Mouse (Mus musculus) A20 (cell line): Measurements from ENCODE around the gene Rgl3.

Experiments used
- DNase-seq: peaks from one replicate; pipeline ENCODE4 v3.0.0-alpha.2; 2011; ENCODE audit warnings: low read depth, low spot score

Gene Rgl3

DNA sequence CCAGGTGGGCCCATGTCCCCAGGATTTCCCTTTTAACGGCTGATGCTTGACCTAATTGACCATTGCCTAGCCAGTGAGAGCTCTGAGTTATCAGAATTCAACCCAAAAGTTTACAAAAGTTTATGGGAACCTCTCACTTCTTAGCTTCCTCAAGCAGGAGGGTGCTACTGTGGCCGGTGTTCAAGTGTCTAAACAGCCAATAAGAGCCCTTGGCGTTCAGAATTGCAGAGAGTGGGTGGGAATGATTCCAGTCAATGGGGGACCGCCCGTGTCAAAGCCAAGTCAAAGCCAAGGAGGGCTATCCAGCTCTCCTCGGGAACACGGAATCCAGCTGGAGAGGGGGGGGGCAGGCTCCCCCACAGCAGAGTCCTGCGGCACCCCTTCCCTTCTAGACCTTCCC, 41.1 kb downstream of the Rgl3 start:
- no peak for DNase-seq

DNA sequence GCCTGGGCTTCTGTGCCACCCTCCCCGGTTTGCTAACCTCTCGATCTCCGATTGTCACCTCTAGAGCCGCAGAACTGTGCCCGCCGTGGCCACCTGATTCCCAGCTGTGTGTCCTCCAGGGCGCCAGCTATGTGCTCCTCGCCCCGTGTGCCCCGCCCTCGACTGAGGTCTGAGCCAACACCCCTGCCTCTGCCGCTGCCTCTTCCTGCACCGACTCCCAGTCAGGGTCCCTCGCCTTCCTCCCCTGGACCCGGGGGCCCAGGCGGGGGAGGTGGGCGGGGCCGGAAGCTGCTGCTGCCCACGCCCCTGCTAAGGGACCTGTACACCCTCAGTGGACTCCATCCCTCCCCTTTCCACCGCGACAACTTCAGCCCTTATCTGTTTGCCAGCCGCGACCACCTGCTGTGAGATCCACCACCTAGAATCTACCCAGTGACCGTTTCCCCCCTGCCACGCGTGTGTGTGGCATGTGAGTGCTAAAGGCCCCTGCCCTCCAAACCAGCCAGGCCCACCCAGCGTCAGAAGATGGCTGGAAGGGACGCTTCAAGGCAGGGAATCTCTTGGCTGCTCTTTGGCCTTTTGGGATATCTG, 41.6 kb downstream of the Rgl3 start:
- no peak for DNase-seq

DNA sequence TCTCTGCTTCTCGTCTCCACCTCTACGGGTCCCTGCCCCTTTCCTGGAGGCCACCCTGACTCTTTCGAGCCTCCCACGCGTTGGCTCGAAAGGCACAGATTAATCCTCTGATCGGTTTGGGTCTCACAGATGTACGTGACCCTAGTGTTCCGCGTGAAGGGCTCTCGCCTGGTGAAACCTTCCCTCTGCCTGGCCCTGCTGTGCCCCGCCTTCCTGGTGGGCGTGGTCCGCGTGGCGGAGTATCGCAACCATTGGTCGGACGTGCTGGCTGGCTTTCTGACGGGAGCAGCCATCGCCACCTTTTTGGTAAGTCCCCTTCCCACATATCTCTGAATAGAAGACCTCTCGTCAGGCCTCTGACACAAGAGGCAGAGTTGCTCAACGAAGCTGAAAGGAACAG, 45.0 kb downstream of the Rgl3 start:
- peak; percentile 73 for DNase-seq

DNA sequence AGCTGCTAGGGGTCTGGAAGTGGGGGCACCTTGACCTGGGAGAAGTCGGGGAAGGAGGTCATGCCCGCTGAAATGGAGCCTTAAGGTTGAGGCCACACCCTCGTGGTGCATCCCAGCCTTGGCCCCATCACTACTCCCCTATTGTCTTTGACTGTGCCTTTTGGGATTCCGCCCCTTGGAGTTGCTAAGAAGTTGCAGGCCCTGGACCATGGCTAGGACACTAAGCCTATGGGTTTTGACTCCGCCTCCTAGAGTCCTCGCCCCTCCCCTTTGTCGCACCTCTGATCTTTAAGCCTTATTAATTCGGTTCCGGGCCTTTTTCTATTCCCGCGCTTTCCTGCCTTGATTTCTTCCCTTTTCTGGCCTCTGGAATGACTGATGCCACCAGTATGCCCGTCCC, 45.6 kb downstream of the Rgl3 start:
- DNase-seq: no peak

DNA sequence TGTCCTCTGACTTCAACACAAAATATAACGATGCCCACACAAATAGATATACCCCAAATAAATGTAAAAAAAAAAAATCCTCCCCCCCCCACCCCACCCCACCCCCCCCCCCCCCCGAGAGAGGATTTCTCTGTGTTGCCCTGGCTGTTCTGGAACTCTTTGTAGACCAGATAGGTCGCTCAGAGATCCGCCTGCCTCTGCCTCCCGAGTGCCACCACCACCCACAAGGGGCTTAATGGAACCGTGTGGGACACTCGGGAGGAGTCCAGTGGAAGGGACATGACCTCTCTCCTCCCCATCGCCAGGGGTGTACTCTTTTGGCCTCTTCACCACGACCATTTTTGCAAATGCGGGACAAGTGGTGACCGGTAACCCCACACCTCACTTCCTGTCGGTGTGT, 46.2 kb downstream of the Rgl3 start:
- no peak for DNase-seq

DNA sequence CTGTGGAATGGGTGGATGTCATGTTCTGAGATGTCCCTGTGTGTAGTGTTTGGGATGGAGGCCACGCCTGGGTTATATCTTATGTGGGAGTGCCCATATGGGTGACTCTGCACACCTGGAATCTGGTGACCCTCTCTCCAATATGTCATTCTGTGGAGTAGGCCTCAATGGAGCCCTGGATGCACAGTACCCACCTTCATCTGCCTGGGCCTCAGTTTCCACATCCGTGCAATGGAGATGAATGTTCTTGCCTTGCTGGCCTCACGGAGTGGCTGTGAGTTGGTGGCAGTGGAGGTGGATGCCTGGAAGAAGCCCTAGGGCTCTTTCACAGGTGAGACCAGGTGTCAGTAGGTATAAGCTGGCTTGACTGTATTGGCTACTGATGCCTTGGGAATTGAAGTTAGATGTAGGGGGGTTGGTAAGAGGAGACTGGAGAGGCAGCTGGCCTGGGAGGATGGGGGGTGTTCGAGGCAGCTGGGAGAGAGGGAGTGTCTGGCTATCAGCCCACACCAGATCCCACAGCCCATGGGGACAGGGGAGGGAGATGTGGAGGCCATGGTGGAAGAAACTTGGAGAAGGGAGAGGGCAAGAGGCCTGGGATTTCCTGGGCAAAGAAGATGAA, 50.9 kb downstream of the Rgl3 start:
- no peak for DNase-seq

DNA sequence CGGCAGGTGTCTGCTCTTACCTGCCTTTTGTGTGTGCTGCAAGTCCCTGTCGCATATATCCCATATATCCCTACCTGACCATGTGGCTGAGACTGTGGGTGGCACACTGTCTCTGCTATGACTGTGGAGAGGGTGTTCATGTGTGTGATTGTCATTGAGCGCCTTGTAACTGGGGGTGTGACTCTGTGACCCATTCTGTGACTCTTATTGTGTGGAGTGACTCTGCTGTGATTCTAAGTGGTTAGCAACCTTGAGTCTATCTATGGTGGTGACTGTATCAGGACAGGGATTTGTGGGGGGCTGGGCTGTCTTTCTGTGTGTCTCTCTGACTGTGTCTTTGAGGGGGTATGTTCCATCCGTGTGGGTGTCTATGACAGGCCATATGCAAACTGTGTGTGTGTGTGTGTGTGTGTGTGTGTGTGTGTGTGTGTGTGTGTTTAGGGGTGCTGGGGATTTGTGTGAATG, 51.5 kb downstream of the Rgl3 start:
- DNase-seq: no peak

DNA sequence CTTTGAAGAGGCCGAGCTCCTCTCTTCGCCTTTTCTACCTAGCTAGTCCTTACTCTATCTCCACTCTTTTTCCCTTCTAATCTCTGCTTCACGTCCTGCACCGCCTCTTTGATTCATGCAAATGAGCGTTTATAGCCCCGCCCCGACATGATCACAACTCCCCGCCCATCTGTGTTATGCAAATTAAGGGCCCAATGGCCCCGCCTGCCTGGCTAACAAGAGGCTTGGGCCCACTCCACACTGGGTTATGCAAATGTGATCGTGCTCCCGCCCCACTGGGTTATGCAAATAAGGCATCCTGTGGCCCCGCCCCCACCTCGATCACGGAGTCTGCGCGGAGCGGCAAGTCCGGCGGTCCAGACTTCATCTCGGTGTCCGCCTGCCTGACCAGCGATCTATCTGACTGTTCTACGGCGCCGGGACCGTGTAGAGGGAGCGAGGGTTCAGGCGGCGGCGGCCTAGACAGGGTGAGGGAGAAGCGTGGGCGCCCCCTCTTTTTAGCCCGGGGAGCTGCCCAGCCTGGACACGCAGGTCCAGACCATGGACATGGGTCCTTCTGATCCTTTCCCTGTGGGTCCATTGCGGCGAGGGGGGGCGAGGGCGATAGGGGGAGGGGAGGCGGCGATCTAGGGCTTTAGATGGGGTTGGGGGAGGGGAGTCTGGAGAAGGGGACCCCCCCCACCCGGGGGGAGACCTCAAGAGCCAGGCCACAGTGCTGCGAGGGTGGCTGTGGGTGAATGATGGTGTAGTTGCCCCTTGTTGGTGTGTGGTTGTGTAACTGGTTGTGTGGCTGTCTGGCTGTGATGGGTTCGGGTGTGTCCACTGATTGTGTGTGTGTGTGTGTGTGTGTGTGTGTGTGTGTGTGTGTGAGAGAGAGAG, 52.3 kb downstream of the Rgl3 start, which contains the start of gene Plppr2:
TSS of gene Plppr2 (plus strand) at position 342 of the 879 bp plus-strand sequence.
- peak; percentile 89 for DNase-seq

DNA sequence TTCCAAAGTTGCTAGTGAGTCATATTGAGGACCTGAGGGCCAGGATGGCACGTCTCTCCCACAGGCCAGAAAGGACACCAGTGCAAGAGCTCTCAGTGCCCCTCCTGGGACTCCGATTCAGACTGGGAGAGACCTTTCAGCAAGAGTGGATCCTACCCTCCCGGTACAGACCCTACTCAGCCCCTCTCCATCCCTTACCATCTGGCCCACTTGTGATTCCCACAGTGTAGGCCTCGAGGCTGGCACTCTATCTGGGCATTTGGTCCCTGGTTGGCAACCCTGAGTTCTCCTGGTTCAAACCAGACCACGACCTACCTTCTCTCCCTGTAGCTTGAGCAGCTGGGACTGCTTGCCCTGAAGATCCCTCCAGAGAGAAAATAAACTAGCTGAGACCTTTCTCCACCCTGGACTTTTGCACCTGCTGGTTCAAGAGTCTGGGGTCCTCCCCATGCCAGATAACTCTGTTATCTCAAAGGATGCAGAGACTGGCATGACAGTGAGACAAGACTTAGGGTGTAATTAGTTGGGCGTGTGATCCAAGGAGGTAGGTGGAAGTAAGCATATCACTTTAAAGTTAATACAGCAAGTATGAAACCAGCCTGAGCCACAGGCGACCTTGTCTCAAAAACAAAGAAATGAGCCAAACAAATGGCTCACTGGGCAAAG, 53.6 kb downstream of the Rgl3 start:
- DNase-seq: no peak

DNA sequence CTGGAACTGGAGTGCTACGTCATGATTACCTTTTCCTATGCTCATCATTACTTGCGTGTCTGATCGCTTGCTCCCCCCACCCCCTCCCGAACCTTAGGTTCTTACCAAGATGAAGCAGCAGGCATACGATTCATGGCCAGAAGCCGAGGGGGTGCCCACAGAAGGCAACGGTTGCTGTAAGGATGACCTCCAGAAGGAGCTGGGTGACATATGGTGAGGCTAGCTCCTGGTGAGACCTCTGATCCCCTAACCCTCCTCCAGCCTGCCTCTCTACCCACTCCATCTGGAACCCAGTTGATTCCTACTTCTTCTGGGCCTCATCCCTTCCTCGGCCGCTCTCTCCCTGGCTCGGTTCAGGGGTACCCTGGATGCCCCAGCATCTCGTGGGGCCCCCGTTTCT, 55.2 kb downstream of the Rgl3 start:
- DNase-seq: no peak

DNA sequence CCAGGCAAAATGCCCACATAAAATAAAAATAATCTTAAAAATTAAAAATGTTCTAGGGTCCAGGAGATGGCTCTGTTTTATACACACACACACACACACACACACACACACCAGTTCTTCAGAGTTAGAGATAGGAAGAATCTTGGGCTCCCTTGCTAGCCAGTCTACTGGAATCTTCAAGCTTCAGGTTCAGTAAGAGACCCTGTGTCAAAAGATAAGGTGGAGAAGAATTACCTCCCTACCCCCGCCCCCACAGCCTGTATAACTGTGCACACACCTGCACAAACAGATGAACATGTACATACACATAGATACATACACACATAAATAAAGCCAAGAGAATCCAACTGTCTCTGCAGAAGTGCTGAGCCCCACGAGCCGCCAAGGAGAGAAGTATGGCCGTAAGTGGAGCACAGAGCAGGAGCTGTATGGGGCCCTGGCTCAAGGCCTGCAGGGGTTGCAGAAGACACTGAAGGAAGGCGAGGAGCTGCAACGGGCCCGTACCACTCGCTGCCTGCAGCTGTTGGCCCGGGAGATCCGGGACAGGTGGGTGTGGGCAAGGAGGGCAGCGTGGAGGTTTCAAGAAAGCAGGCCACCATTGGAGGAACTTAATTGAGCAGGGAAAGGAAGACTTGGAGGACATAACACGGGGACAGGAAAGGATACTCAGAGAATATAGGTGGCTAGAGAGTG, 56.7 kb downstream of the Rgl3 start:
- no peak for DNase-seq

DNA sequence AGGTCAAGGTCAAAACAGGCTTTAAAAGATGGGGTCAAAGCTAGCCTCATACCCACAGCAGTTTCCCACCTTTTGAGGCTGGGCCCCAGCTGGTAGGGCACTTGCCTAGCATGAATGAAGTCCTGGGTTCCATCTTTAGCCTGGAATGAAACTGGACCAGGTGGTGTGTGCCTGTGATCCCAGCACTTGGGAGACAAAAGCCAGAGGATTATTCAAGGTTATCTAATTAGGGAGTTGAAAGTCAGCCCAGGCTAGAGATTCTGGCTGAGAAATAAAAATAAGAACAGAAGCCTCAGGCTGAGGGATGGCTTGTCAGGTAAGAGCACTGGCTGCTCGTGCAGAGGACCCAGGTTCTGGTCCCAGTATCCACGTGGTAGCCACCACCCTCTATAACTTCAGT, 57.2 kb downstream of the Rgl3 start:
- DNase-seq: no peak

DNA sequence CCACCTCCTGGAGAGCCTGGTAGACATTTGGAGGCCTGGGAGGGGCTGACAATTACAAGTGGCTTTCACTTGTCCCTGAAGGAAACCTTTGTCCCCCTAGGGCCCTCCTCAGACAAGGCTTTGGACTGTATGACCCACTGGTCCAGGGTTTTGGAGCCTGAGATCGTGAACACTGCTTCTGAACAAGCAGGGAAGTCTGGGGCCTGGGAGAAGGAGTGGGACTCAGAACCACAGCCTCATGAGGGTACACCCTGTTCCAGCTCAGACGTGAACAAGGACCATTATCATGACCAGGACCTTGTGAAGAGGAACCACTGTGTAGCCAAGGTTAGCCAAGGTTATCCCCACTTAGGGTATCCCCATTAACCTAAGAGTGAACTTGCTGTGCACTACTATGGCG, 60.0 kb downstream of the Rgl3 start:
- no peak for DNase-seq

DNA sequence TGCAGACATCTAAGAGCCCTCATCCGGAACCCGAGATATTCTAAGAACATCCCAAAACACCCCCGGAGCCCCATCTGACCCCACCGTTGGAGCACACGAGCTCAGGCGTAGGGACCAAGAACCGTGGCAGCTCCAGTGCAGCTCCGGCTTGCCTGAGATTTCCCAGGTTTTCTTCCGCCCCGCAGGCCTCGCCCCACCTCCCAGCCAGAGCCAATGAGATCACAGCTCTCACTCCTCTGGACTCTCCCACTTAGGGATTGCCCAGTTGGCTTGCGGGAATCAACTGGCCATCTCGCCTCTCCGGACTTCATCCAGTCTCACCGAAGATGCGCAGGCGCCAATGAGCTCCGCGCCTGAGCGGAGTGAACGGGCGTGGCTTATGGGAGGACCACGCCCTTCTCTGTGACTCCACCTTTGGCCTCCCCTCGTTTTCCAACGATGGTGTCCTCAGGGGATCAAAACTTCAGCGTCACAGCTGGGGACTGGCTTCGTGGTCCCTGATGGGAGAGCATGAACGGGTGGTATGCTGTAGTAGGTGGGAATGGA, 62.0 kb downstream of the Rgl3 start, which contains the start of the genes Ccdc159 and Tmem205:
TSS of gene Ccdc159 (plus strand) at position 264 of the 546 bp plus-strand sequence.
TSS of gene Tmem205 (minus strand) at position 349 of the 546 bp plus-strand sequence.
- DNase-seq: peak; percentile 83

DNA sequence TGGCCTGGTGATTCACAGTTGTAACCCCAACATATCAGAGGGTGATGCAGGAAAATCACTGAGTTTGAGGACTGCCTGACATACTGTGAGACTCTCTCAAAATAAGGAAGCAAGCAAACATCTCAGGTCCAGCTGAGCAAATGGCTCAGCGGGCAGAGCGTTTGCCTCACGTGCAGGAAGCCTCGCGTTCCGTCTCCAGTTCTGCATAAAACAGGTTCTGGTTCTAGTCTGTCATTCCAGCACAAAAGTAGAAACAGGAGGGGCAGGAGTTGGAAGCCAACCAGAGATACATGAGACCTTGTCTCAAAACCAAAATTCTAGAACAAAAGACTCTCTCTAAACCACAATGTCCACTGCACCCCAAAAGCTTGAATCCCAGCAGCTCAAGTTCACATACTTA, 62.5 kb downstream of the Rgl3 start:
- peak; percentile 33 for DNase-seq

DNA sequence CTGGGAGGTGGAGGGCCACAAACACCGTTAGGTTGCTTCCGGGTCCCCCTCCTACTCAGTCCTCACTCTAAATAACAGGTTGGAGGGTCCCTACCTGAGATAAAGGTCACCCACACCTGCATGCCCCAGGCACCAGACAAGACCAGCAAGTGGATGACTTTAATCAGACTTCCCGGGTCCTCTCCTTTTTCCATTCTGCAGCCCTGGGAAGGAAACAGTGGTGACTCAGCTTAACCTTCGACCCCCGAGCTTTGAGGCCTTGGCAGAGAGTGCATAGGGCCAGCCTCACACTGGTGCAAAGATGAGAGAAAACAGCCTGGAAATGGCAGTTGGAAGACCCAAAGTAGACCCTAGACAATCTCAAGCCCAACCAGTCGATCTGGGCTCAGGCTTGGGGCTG, 63.1 kb downstream of the Rgl3 start:
- no peak for DNase-seq

DNA sequence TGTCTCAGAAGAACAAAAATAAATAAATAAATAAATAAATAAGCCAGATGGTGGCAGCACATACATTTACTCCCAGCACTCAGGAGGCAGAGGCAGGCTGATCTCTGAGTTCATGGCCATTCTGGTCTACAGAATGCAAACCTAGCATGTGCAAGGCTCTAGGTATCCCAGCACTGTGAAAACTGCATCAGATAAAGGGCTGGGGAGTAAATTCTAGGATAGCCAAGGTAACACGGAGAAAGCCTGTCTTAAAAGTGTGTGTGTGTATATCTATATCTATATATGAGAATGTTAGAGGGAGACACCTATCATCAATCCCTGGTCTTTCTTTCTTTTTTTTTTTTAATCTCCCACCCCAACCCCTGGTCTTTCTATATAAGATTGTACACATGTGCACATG, 63.7 kb downstream of the Rgl3 start:
- DNase-seq: no peak

DNA sequence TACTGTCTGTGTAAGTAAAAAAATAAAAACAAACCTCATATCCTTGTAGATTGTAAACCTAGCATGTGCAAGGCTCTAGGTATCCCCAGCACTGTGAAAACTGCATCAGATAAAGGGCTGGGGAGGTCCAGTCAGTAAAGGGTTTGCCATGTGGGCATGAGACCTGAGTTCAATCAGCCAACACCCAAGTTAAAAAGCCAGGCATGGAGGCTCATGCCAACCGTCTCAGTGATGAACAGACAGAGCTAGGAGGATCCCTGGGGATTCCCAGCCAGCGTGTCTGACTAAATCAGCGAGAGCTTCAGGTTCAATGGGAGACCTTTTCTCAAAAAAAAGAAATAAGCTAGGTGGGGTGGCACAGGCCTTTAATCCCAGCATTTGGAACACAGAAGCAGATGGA, 64.2 kb downstream of the Rgl3 start:
- DNase-seq: no peak

DNA sequence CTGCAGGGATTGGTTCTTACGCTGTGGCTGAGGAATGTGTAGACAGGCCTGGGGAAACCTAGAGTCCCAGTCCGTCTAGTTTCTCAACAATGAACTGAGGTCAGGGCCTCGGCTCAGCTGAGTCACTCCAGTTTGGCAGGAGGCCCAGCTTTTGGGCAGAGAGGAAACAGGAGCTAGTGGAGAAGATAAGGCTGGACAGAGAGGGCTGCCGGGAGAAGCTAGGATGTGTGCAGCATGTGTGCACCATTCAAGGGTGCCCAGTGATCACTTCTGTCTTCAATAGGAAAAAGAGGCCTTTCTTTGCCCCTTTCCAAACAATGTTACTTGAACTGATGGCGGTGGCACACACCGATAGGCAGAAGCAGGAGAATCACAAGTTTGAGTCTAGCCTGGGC, 65.2 kb downstream of the Rgl3 start:
- no peak for DNase-seq

DNA sequence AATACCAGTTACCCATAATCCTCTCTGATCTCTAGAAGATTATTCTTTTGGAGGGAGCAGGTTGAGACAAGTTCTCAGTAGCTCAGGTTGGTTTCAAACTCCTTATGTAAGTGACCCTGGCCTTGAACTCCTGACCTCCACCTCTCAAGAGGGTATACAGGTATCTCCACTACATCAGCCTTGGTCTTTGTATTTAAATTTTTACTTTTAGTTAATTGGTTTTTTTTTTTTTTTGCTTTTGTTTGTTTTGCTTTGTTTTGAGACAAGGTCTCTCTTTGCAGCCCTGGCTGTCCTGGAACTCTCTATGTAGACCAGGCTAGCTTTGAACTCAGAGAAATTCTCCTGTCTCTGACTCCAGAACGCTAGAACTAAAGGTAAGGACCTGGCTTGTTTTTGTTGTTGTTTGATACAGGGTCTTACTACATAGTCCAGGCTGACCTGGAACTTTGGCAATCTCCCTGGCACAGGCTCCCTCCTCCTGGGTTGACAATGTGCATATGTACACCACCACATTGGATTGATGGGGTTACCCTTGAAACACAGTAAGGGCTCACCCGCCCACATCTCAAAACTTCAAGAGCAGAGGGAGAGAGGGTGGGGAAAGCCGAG, 65.7 kb downstream of the Rgl3 start:
- DNase-seq: no peak

DNA sequence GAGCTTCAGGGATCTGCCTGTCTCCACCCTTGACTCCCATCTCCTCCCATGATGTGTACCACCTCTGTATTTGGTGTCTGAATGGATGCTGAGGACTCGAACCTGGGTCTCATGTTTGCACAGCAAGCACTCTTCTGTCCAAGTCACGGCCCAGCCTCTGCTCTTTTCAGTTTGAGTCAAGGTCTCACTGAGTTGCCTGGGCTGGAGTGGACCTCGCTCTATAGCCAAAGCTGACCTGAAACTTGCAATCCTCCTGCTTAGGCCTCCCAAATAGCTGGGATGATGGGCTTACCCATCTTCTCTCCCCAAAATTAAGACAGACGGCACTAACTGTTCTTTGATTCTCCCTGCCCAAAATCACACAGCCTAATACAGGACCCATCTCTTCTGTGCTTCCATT, 66.2 kb downstream of the Rgl3 start:
- DNase-seq: no peak
